Mouse (Mus musculus) liver, embryonic 14.5 days (tissue): ENCODE measurements at regions not wholly inside any gene's neighbourhood (a gene's known extent, or its start where the extent isn't known, plus 50 kb on each side); places are given as distances from the start of the nearest gene placed in this dataset.

Experiments used
- ATAC-seq: fragments of 200-750 bp; cut with Nextera tagmentation; 2 replicates; pipeline ENCODE4 v1.8.0; 2017; ENCODE audit warnings: moderate number of reproducible peaks, mild to moderate bottlenecking, moderate library complexity; ENCODE audit not compliant: insufficient read depth
- DNase-seq, 3 experiments: peaks; one replicate each; pipeline ENCODE4 v3.0.0-alpha.2; 2012 to 2013; ENCODE audit warnings: low read depth in 3 of 3, low spot score in 3 of 3
- H3K27ac ChIP-seq: fragments of 300-500 bp; sonication (generic); 2 replicates; pipeline ENCODE4 v1.5.1; 2014; ENCODE audit warnings: moderate library complexity, mild to moderate bottlenecking, control low read depth, inconsistent platforms
- H3K27me3 ChIP-seq: fragments of 300-500 bp; sonication (generic); 2 replicates; pipeline ENCODE4 v1.6.1; 2014; ENCODE audit warnings: mild to moderate bottlenecking, low read length, moderate library complexity; ENCODE audit not compliant: control insufficient read depth, insufficient read depth
- H3K36me3 ChIP-seq: fragments of 300-500 bp; sonication (generic); replicated peaks from 2 replicates; pipeline ENCODE4 v1.6.1; 2014; ENCODE audit warnings: low read depth; ENCODE audit not compliant: control insufficient read depth, insufficient read depth
- H3K4me1 ChIP-seq, 2 experiments: fragments of 200-500 bp in 1 of 2; fragments of 300-500 bp in 1 of 2; sonication (generic) in 1 of 2; replicated peaks; 2 replicates each; pipeline ENCODE4 v1.6.1; 2012 to 2014; ENCODE audit warnings: antibody characterized with exemption in 1 of 2, inconsistent platforms in 1 of 2, low read length in 1 of 2; ENCODE audit not compliant: control insufficient read depth in 2 of 2, insufficient read depth in 2 of 2
- H3K4me2 ChIP-seq: fragments of 300-500 bp; sonication (generic); 2 replicates; pipeline ENCODE4 v1.6.1; 2014; ENCODE audit warnings: low read depth, mild to moderate bottlenecking, control low read depth, moderate library complexity
- H3K4me3 ChIP-seq, 2 experiments: fragments of 200-500 bp in 1 of 2; fragments of 300-500 bp in 1 of 2; sonication (generic) in 1 of 2; 2 replicates each; pipeline ENCODE4 v1.5.1; 2012 to 2014; ENCODE audit warnings: low read depth in 2 of 2, low read length in 2 of 2, mild to moderate bottlenecking in 2 of 2, control low read depth in 1 of 2, inconsistent platforms in 1 of 2, moderate library complexity in 1 of 2; ENCODE audit not compliant: insufficient read depth in 1 of 2
- H3K9ac ChIP-seq: fragments of 300-500 bp; sonication (generic); replicated peaks from 2 replicates; pipeline ENCODE4 v1.6.1; 2014; ENCODE audit warnings: mild to moderate bottlenecking, control low read depth, moderate library complexity
- H3K9me3 ChIP-seq: fragments of 300-500 bp; sonication (generic); 2 replicates; pipeline ENCODE4 v1.6.1; 2016; ENCODE audit warnings: low read length, mixed read lengths; ENCODE audit not compliant: control insufficient read depth
- CTCF ChIP-seq: IDR thresholded peaks from 2 replicates; pipeline ENCODE4 v1.5.1; 2016; ENCODE audit warnings: antibody characterized with exemption, low read depth, control low read depth
- EP300 ChIP-seq: IDR thresholded peaks from 2 replicates; pipeline ENCODE4 v1.6.1; 2016; ENCODE audit warnings: antibody characterized with exemption, low read depth
- WGBS: fragments of 180-500 bp; shearing (Covaris S2); extraction: QIAGEN DNeasy Blood & Tissue Kit; methylation state at CpG from one replicate; pipeline ENCODE4 v1.1.7; 2014; ENCODE audit not compliant: insufficient replicate concordance; 5-methylcytosine and 5-hydroxymethylcytosine counted together

DNA sequence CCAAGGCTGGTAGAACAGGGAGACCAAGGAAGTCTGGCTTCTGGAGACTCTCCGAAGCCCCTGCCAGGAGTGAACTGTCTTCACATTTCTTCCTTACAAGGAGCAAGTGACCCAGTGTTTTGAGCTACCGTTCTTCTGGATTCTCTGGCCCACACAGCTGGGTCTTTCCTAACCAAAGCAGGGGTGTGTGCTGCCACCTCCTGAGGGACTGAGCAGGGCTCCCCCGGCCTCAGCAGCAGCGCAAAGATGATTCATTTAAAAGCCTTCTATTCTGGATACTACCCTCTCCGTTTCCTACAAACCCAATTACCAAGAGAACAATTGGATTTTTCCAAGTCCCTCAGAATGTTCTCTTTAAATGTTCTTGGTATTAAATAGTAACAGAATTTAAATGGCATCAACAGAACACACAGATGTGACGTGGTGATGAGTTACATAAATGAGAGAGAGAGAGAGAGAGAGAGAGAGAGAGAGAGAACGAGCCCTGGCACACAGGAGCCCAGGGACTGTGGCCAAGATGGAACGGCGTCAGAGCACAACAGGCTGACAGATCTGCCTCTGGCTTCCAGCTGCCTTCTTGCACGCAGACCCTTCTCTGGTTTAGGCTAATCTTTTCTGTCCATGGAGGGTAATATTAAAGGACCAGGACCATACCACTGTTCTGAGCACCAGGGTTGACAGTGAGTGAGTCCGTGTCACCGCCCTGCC, 191.6 kb downstream of the Agtpbp1 start:
- Histone ChIP-seq H3K9ac (no peak overlapping the region), H3K4me3 (no peak overlapping the region), H3K27me3 (no peaks in the 10 kb centered on the region), H3K4me2 (no peak overlapping the region), H3K36me3 (no peaks in the 10 kb centered on the region), H3K4me1 (no peaks in the 10 kb centered on the region), H3K27ac (no peak overlapping the region), H3K9me3 (no peaks in the 10 kb centered on the region)
- DNase-seq (no peak), ATAC-seq (no peak)
- TF ChIP-seq CTCF: no peak
- TF ChIP-seq EP300: no peak
- 60% methylated on average over 12 of the region's 12 CpGs for WGBS

DNA sequence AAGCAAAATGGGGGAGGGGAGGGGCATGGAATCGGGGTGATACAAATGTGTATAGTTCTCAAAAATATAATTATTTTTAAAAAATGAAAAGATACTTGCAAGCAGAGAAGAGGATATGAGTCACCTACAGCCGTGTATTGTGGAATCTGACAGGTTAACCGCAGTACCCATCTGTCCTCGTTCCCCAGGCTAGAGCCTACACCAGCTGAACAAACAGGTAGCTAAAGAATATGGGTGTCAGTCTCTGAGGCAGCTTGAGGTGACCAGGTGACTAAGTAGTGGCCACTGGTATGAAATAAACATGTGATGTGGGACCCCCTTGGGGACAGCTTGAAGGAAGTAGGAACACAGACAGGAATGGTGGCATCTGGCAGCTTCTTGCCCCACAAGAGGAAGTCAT, 192.2 kb downstream of the Agtpbp1 start:
- Histone ChIP-seq H3K9me3 (no peaks in the 10 kb centered on the region), H3K9ac (no peak overlapping the region), H3K4me1 (no peaks in the 10 kb centered on the region), H3K27ac (no peak overlapping the region), H3K4me2 (no peak overlapping the region), H3K27me3 (no peaks in the 10 kb centered on the region), H3K36me3 (no peaks in the 10 kb centered on the region), H3K4me3 (no peak overlapping the region)
- ATAC-seq: no peak
- TF ChIP-seq EP300 (no peak), CTCF (no peak)
- 60% methylated on average over 4 of the region's 4 CpGs for WGBS
- DNase-seq: no peak

DNA sequence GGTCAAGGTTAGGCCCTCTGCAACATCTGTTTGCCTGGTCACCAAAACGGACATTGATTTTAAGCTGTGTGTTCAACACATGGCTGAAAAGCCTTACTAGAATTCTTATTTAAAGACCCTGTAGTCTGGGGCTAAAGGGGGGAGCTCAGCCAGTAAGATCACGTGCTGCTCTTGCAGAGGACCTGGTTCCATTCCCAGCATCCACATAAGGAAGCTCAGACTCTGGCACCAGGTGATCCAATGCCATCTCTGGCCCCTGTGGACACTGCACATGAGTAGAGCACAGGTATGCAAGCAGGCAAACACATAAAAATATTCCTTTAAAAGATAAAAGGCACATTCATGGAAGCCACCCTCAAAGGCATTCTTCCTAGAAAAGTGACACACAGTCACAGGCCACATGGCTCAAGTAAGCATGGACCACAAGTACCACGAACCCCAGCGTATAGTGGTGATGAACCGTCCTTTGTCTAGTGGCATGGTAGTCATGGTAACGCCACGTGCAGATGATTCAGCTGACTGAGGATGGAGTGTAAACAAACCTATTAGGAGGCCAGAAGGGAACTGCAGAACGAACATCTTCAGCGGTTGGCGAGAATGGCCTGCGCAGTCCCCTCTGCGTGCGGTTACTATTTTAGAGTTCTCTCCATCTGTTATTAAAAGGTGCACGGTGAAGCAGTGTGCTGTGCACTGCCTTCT, 197.3 kb downstream of the Agtpbp1 start:
- no peak overlapping the region for H3K4me3 ChIP-seq
- no peaks in the 10 kb centered on the region for H3K9me3 ChIP-seq
- TF ChIP-seq EP300 (no peak), CTCF (no peak)
- no peaks in the 10 kb centered on the region for H3K27me3 ChIP-seq
- DNase-seq (no peak), ATAC-seq (no peak)
- H3K4me2 ChIP-seq: no peak overlapping the region
- 64% methylated on average over 14 of the region's 14 CpGs for WGBS
- H3K9ac ChIP-seq: no peak overlapping the region
- no peaks in the 10 kb centered on the region for H3K4me1 ChIP-seq
- H3K36me3 ChIP-seq: no peaks in the 10 kb centered on the region
- no peak overlapping the region for H3K27ac ChIP-seq

DNA sequence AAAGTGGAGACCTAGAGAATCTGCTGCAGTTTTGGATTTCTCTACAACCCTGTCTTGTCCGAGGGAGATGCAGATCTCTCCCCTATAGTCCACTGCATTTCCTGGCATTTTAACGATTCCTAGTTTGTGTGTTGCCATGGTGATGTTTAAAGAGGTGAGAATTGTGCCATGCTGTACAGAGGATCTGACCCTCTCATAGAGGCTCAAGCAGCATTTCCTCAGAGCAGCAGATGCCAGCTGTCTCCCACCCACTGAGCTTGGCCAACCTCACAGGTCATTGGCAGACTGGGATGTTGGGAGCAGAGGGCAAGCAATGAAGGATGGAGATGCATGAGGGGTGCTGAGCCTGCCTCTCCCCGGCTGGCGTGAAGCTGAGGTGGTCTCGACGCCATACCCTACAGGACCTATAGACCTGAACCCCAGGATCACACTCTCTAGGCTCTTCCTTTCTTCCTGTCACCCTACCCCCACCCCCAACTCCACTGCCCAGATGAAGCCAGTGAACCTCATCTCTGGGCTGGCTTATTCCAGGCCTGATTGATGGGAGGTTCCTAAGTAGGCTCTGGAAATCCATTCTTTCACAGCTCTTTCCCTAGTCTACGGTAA, 198.0 kb downstream of the Agtpbp1 start:
- DNase-seq (no peak), ATAC-seq (no peak)
- Histone ChIP-seq H3K4me1 (no peaks in the 10 kb centered on the region), H3K4me2 (no peak overlapping the region), H3K9me3 (no peaks in the 10 kb centered on the region), H3K27me3 (no peaks in the 10 kb centered on the region), H3K4me3 (no peak overlapping the region), H3K36me3 (no peaks in the 10 kb centered on the region), H3K9ac (no peak overlapping the region), H3K27ac (no peak overlapping the region)
- WGBS: 63% methylated on average over 7 of the region's 7 CpGs
- no peak for TF ChIP-seq CTCF
- no peak for TF ChIP-seq EP300

DNA sequence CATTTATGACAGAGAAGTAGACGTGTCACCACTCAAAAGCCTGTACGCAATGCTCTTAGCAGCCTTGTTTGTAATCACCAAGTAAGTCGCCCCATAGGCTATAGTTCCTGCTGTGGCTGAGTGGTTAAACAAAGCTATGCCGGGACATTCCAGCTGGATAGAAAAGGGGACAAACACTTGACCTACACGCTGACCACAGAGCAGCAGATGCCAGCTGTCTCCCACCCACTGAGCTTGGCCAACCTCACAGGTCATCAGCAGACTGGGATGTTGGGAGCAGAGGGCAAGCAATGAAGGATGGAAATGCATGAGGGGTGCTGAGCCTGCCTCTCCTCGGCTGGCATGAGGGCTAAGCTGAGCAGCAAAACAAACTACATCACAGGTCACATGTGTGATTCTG, 199.2 kb downstream of the Agtpbp1 start:
- no peaks in the 10 kb centered on the region for H3K9me3 ChIP-seq
- H3K27me3 ChIP-seq: no peaks in the 10 kb centered on the region
- WGBS: 61% methylated on average over 6 of the region's 6 CpGs
- no peak overlapping the region for H3K9ac ChIP-seq
- no peak overlapping the region for H3K27ac ChIP-seq
- H3K4me3 ChIP-seq: no peak overlapping the region
- H3K4me1 ChIP-seq: no peaks in the 10 kb centered on the region
- no peak for ATAC-seq
- no peak for DNase-seq
- TF ChIP-seq CTCF: no peak
- no peak overlapping the region for H3K4me2 ChIP-seq
- H3K36me3 ChIP-seq: no peaks in the 10 kb centered on the region
